ENCODE assay signal across 15 mouse cellular contexts in genomic region chr9:110275882-110276281, GRCm38 (mm10). TPM values are rescaled to one million over a fixed set of nuclear protein-coding genes. Genes with fewer than 3 reads are reported as not detected.
A peak's percentile ranks its signal among the peaks of the same experiment; 100 is the strongest.
DNase-seq lines count a peak whose midpoint lies in the region; ATAC-seq and TF ChIP-seq lines count a peak whose summit lies in the region.
"Had no signal": no experiment of that assay in that cellular context is flagged by ENCODE, and none has a peak within 500 bp of the region (broad histone marks: within the 10 kb centered on the region; RNA-seq: fewer than 3 reads in every experiment).

No protein-coding gene starts in this region.

- no peak overlapping the region for H3K4me2 ChIP-seq in lung, embryonic 14.5 days
- H3K4me2 ChIP-seq: embryonic facial prominence, embryonic 15.5 days; limb, embryonic 15.5 days had no signal

- no peak overlapping the region for H3K9ac ChIP-seq in lung, embryonic 14.5 days
- H3K9ac ChIP-seq: embryonic facial prominence, embryonic 15.5 days; limb, embryonic 15.5 days had no signal

- WGBS in lung, embryonic 14.5 days, result 60% methylated on average over 5 of the region's 5 CpGs

- no peaks in the 10 kb centered on the region for H3K27me3 ChIP-seq in lung, embryonic 14.5 days (ENCODE audit: insufficient read depth, low read length)
- H3K27me3 ChIP-seq: embryonic facial prominence, embryonic 15.5 days; limb, embryonic 15.5 days had no signal

- H3K4me3 ChIP-seq in lung, embryonic 14.5 days (ENCODE audit: low read depth, low read length), result no peak overlapping the region
- H3K4me3 ChIP-seq: embryonic facial prominence, embryonic 15.5 days; heart, embryonic 10.5 days; limb, embryonic 15.5 days had no signal

- H3K36me3 ChIP-seq in lung, embryonic 14.5 days (ENCODE audit: insufficient read depth), result no peaks in the 10 kb centered on the region
- H3K36me3 ChIP-seq: embryonic facial prominence, embryonic 15.5 days; heart, embryonic 10.5 days; limb, embryonic 15.5 days had no signal

- DNase-seq in adrenal gland, postnatal 36 days, result peak; percentile 29 to 45
- no peak for DNase-seq in adrenal gland, adult 18-20 months (ENCODE audit: low spot score in 2 of 2)
- DNase-seq in lung, embryonic 14.5 days, result no peak
- no peak for DNase-seq in lung, postnatal 4 days
- DNase-seq in ZHBTc4 (ENCODE audit: low read depth, low spot score), result peak; percentile 93
- DNase-seq in thymus, postnatal 4 days, result peak; percentile 54
- DNase-seq in left cerebral cortex, adult 9 months (ENCODE audit: low spot score in 2 of 2), result no peak
- DNase-seq in layer of hippocampus, adult 9-10 months (ENCODE audit: low spot score), result no peak
- DNase-seq: heart, postnatal 4 days; kidney, adult 11 months; lung, postnatal 10 days; right cerebral cortex, postnatal 14 days had no signal

- no peaks in the 10 kb centered on the region for H3K9me3 ChIP-seq in lung, embryonic 14.5 days (ENCODE audit: low read depth, low read length)
- H3K9me3 ChIP-seq: embryonic facial prominence, embryonic 15.5 days; heart, embryonic 10.5 days; limb, embryonic 15.5 days had no signal

- no peak for ATAC-seq in lung, embryonic 14.5 days (ENCODE audit: insufficient read depth)

- H3K27ac ChIP-seq in lung, embryonic 14.5 days (ENCODE audit: low read depth), result no peak overlapping the region
- H3K27ac ChIP-seq: embryonic facial prominence, embryonic 15.5 days; heart, embryonic 10.5 days; limb, embryonic 15.5 days had no signal

- peak; percentile 2; the same call in 1 of the 2 replicates for TF ChIP-seq CTCF in lung, embryonic 14.5 days (IDR thresholded peaks at IDR 0.05; ENCODE audit: low read depth)

- H3K4me1 ChIP-seq in lung, embryonic 14.5 days (ENCODE audit: insufficient read depth), result no peaks in the 10 kb centered on the region
- H3K4me1 ChIP-seq: embryonic facial prominence, embryonic 15.5 days; heart, embryonic 10.5 days; limb, embryonic 15.5 days had no signal

RNA-seq across cellular contexts. Expression of gene Elp6, which starts 29.1 kb away (rescaled TPM):
- 1 to 10 TPM; 8.0 to 9.8 TPM for total RNA-seq in adrenal gland, postnatal 36 days (2021)
- 1 to 10 TPM; 6.1 to 7.7 TPM for total RNA-seq in adrenal gland, adult 18-20 months (2021)
- 29.8 and 30.8 TPM in 2 replicates for polyA plus RNA-seq in lung, embryonic 14.5 days (2014; fragmentation: Nextera tagmentation; extraction: Ambion mirVana)

RNA-seq across cellular contexts. Expression of gene Cspg5, which starts 32.3 kb away (rescaled TPM):
- 10 to 100 TPM; 22.6 to 22.8 TPM for total RNA-seq in adrenal gland, postnatal 36 days (2021)
- total RNA-seq in adrenal gland, adult 18-20 months (2021), result 10 to 100 TPM; 13.3 to 22.4 TPM
- polyA plus RNA-seq in lung, embryonic 14.5 days (2014; fragmentation: Nextera tagmentation; extraction: Ambion mirVana), result 2.6 and 3.5 TPM in 2 replicates

RNA-seq across cellular contexts. Expression of gene Scap, which starts 57.2 kb away (rescaled TPM):
- total RNA-seq in adrenal gland, postnatal 36 days (2021), result 100 to 1,000 TPM in 1 of 2 experiments, 10 to 100 TPM in 1; 85.4 to 106 TPM
- 100 to 1,000 TPM in 1 of 2 experiments, 10 to 100 TPM in 1; 63.2 to 118 TPM for total RNA-seq in adrenal gland, adult 18-20 months (2021)
- polyA plus RNA-seq in lung, embryonic 14.5 days (2014; fragmentation: Nextera tagmentation; extraction: Ambion mirVana), result 29.4 and 32.1 TPM in 2 replicates

Comparison
In these comparisons a context has a peak if more than half of its experiments do, and no peak if none do; other contexts are left out.
1. DNase-seq: peak in adrenal gland, postnatal 36 days (2 of 2), ZHBTc4 (single experiment) and thymus, postnatal 4 days (single experiment); none in adrenal gland, adult 18-20 months (0 of 2), lung, embryonic 14.5 days (single experiment), lung, postnatal 4 days (0 of 2), left cerebral cortex, adult 9 months (0 of 2) and layer of hippocampus, adult 9-10 months (single experiment).